Mouse (Mus musculus): ENCODE data around the gene Usp10.

GRCm38 (mm10) chr8:119994114-119994513 lies 84.0 kb downstream of the Usp10 start:
- TF ChIP-seq CTCF (IDR thresholded peaks at IDR 0.05; ENCODE audit: low read depth, low read length), result no peak
- no peak for TF ChIP-seq POLR2A (IDR thresholded peaks at IDR 0.05; ENCODE audit: extremely low read depth, insufficient read depth, low read length)
